19 mouse cellular contexts compared by ENCODE assay signal in the genomic region with DNA sequence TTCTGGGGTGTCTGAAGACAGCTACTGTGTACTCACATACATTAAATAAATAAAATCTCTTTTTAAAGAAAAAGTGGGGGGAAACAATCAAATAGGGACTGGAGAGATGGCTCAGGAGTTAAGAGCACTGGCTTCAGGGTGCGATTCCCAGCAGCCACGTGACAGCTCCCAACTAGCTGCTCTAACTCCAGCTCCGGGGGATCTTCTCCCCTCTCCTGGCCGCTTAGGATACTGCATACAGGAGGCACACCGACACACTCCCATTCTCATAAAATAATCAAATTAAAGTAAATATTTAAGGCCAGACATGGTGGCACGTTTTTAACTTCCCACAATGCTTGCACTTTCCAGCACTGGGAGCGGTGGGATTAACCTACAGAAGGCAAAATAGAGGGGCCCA. TPM values are rescaled to one million over a fixed set of nuclear protein-coding genes. Genes with fewer than 3 reads are reported as not detected.
DNase-seq lines count a peak whose midpoint lies in the region; ATAC-seq and TF ChIP-seq lines count a peak whose summit lies in the region.
"Not testable (repeated sequence)": the region's sequence is repeated elsewhere in the genome, so short reads cannot be mapped to it uniquely, and the experiment has no call there.
"Had no signal": no experiment of that assay in that cellular context is flagged by ENCODE, and none has a peak within 500 bp of the region (broad histone marks: within the 10 kb centered on the region; RNA-seq: fewer than 3 reads in every experiment).

No protein-coding gene starts in this region.

- not testable (repeated sequence) for H3K4me2 ChIP-seq in lung, embryonic 14.5 days

- peak; percentile 27 for DNase-seq in 416B (ENCODE audit: low read depth)
- DNase-seq in MN1 (ENCODE audit: low spot score): peak; percentile 14
- DNase-seq in heart, postnatal 4 days: peak; percentile 22
- peak; percentile 14 for DNase-seq in kidney, postnatal 10 days
- peak; percentile 30 for DNase-seq in lung, embryonic 14.5 days

- H3K4me3 ChIP-seq in lung, embryonic 14.5 days (ENCODE audit: low read depth, low read length): not testable (repeated sequence)
- H3K4me3 ChIP-seq in small intestine, adult 2 months (ENCODE audit: low read depth, low read length): peak overlapping the region; percentile 50

- ATAC-seq in common myeloid progenitor, adult 5-6 weeks (replicated peaks; ENCODE audit: low read depth, poor library complexity, severe bottlenecking): 0 out of 2 replicates have a peak, but pooled peaks have one; percentile 62
- not testable (repeated sequence) for ATAC-seq in lung, embryonic 14.5 days (ENCODE audit: insufficient read depth)

- peak; percentile 23; the same call in 1 of the 2 replicates for TF ChIP-seq CTCF in lung, embryonic 14.5 days (IDR thresholded peaks at IDR 0.05; ENCODE audit: low read depth)
- TF ChIP-seq CTCF in small intestine, adult 2 months (IDR thresholded peaks at IDR 0.05; ENCODE audit: extremely low read depth, insufficient read length, insufficient replicate concordance, low read depth, low read length): not testable (repeated sequence)

- not testable (repeated sequence) for TF ChIP-seq POLR2A in small intestine, adult 2 months (IDR thresholded peaks at IDR 0.05; ENCODE audit: low read depth, low read length)

- not testable (repeated sequence) for H3K9ac ChIP-seq in lung, embryonic 14.5 days

- H3K4me1 ChIP-seq in lung, embryonic 14.5 days (ENCODE audit: insufficient read depth); small intestine, adult 2 months (ENCODE audit: control insufficient read depth, insufficient read depth, insufficient read length, low read length): not testable (repeated sequence)

- H3K9me3 ChIP-seq in lung, embryonic 14.5 days (ENCODE audit: low read depth, low read length): not testable (repeated sequence)

- not testable (repeated sequence) for H3K36me3 ChIP-seq in lung, embryonic 14.5 days (ENCODE audit: insufficient read depth)
- H3K36me3 ChIP-seq in small intestine, adult 2 months (ENCODE audit: control insufficient read depth, insufficient read depth, low read length): peaks cover 10% of the 10 kb centered on the region; the same call in 1 of the 2 replicates

- 19% methylated on average over 7 of the region's 7 CpGs for WGBS in lung, embryonic 14.5 days
- 21% methylated on average over 7 of the region's 7 CpGs for WGBS in small intestine, adult 2 months

- H3K27ac ChIP-seq in lung, embryonic 14.5 days (ENCODE audit: low read depth); small intestine, adult 2 months (ENCODE audit: insufficient read depth, low read depth, low read length): not testable (repeated sequence)

- not testable (repeated sequence) for H3K27me3 ChIP-seq in lung, embryonic 14.5 days (ENCODE audit: insufficient read depth, low read length); small intestine, adult 2 months (ENCODE audit: control insufficient read depth, insufficient read depth, low read length)

RNA-seq across cellular contexts. Expression of gene Glod5, which starts 2.6 kb away (rescaled TPM):
- not detected in 2 replicates for total RNA-seq in common myeloid progenitor, adult 5-6 weeks (2017)
- not detected for total RNA-seq in heart, postnatal 4 days (2021)
- not detected in 2 replicates for polyA plus RNA-seq in lung, embryonic 14.5 days (2014; fragmentation: Nextera tagmentation; extraction: Ambion mirVana)
- polyA plus RNA-seq in small intestine, adult 2 months (2012; rRNA removed): 10.0 and 20.4 TPM in 2 replicates
- total RNA-seq: adrenal gland, adult 18-20 months; gastrocnemius, postnatal 36 days; layer of hippocampus, postnatal 14 days had no signal
- polyA plus RNA-seq: embryonic facial prominence, embryonic 14.5 days; forebrain, embryonic 10.5 days; hindbrain, embryonic 12.5 days; inflammation-experienced regulatory T-cells, adult 6 months; limb, embryonic 11.5 days; spleen, adult 2 months had no signal

RNA-seq across cellular contexts. Expression of gene Gata1, which starts 37.8 kb away (rescaled TPM):
- 46.7 and 51.4 TPM in 2 replicates for total RNA-seq in common myeloid progenitor, adult 5-6 weeks (2017)
- under 1 TPM in 1 of 2 experiments, not detected in 1; 0.14 TPM for total RNA-seq in heart, postnatal 4 days (2021)
- polyA plus RNA-seq in lung, embryonic 14.5 days (2014; fragmentation: Nextera tagmentation; extraction: Ambion mirVana): 1.1 and 1.6 TPM in 2 replicates
- 0.25 and 0.47 TPM in 2 replicates for polyA plus RNA-seq in small intestine, adult 2 months (2012; rRNA removed)
- total RNA-seq: adrenal gland, adult 18-20 months; forebrain, postnatal 0 days; gastrocnemius, postnatal 36 days; layer of hippocampus, postnatal 14 days had no signal
- polyA plus RNA-seq: cortical plate, adult 2 months; forebrain, postnatal 0 days; neural tube, embryonic 15.5 days had no signal

RNA-seq across cellular contexts. Expression of gene Suv39h1, which starts 58.9 kb away (rescaled TPM):
- 60.0 and 70.0 TPM in 2 replicates for total RNA-seq in common myeloid progenitor, adult 5-6 weeks (2017)
- 10 to 100 TPM; 16.3 to 16.4 TPM for total RNA-seq in heart, postnatal 4 days (2021)
- 71.6 and 74.3 TPM in 2 replicates for polyA plus RNA-seq in lung, embryonic 14.5 days (2014; fragmentation: Nextera tagmentation; extraction: Ambion mirVana)
- polyA plus RNA-seq in small intestine, adult 2 months (2012; rRNA removed): 4.5 and 9.2 TPM in 2 replicates

Comparison
In these comparisons a context has a peak if more than half of its experiments do, and no peak if none do; other contexts are left out.
1. RNA of gene Gata1, which starts 37.8 kb away (total RNA-seq): 46.7 to 51.4 TPM in common myeloid progenitor, adult 5-6 weeks; 0.14 TPM in heart, postnatal 4 days; every median in the first group is over 10 times any median in the second.
2. Peak in every context shown above with its lines, with median percentiles within 50 percentile points of each other: DNase-seq.